Mouse (Mus musculus) midbrain, embryonic 11.5 days (tissue): Measurements from ENCODE around the gene Mrpl20. TPM values are rescaled to one million over a fixed set of nuclear protein-coding genes. Genes with fewer than 3 reads are reported as not detected.
"Not testable (repeated sequence)": the region's sequence is repeated elsewhere in the genome, so short reads cannot be mapped to it uniquely, and the experiment has no call there.

Experiments used
- ATAC-seq: fragments of 200-750 bp; cut with Nextera tagmentation; 2 replicates; pipeline ENCODE4 v1.8.0; 2017; ENCODE audit warnings: moderate TSS enrichment, moderate library complexity; ENCODE audit not compliant: low FRiP score
- DNase-seq: peaks from one replicate; pipeline ENCODE4 v3.0.0; 2015; ENCODE audit warnings: low spot score; ENCODE audit errors: missing footprints
- H3K27ac ChIP-seq: fragments of 300-500 bp; sonication (generic); 2 replicates; pipeline ENCODE4 v1.5.1; 2014; ENCODE audit warnings: low read depth, low read length
- H3K27me3 ChIP-seq: fragments of 300-500 bp; sonication (generic); 2 replicates; pipeline ENCODE4 v1.6.1; 2014; ENCODE audit warnings: mild to moderate bottlenecking, low read length, moderate library complexity, mixed read lengths; ENCODE audit not compliant: control insufficient read depth, insufficient read depth
- H3K36me3 ChIP-seq: fragments of 300-500 bp; sonication (generic); 2 replicates; pipeline ENCODE4 v1.6.1; 2014; ENCODE audit warnings: mild to moderate bottlenecking, low read length, moderate library complexity, mixed read lengths; ENCODE audit not compliant: control insufficient read depth, insufficient read depth
- H3K4me1 ChIP-seq: fragments of 300-500 bp; sonication (generic); 2 replicates; pipeline ENCODE4 v1.6.1; 2014; ENCODE audit warnings: low read length; ENCODE audit not compliant: control insufficient read depth, insufficient read depth
- H3K4me2 ChIP-seq: fragments of 300-500 bp; sonication (generic); 2 replicates; pipeline ENCODE4 v1.6.1; 2014; ENCODE audit warnings: mild to moderate bottlenecking, moderate library complexity
- H3K4me3 ChIP-seq: fragments of 300-500 bp; sonication (generic); 2 replicates; pipeline ENCODE4 v1.5.1; 2014; ENCODE audit warnings: low read depth, low read length
- H3K9ac ChIP-seq: fragments of 300-500 bp; sonication (generic); 2 replicates; pipeline ENCODE4 v1.6.1; 2014; ENCODE audit warnings: low read length
- H3K9me3 ChIP-seq: fragments of 300-500 bp; sonication (generic); 2 replicates; pipeline ENCODE4 v1.6.1; 2016; ENCODE audit warnings: low read length; ENCODE audit not compliant: control insufficient read depth
- WGBS: fragments of 180-500 bp; shearing (Covaris S2); extraction: QIAGEN DNeasy Blood & Tissue Kit; methylation state at CpG from one replicate; pipeline ENCODE4 v1.1.7; 2014; 5-methylcytosine and 5-hydroxymethylcytosine counted together
- polyA plus RNA-seq: library from polyadenylated mRNA; unstranded; fragments of >200 nt; fragmentation: Nextera tagmentation; extraction: Ambion mirVana; gene quantifications from 2 replicates; pipeline ENCODE4 v1.2.1, GENCODE M21; 2014

The Mrpl20 gene
- polyA plus RNA-seq, 1 experiment from 2014 or later: 243 TPM

DNA sequence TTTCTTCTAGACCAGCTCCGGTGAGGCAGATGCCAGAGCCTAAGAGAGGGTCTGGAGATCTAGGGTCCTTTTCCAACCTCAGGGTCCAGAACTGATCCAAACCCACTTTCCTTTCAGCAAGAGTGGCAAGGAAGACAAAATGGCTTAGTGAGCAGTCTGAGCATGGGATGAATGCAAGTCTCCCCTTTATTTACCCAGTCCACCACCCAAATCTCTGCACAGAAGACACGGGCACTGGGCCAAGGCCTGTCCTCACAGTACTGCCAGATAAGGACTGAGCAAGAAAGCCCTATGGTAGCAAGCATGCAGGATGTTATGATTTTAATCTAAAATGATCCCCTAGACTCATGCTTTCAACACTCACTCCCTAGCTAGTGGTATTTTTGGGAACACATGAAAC lies 24.9 kb upstream of the Mrpl20 start:
- Histone ChIP-seq H3K27ac (no peak overlapping the region), H3K9me3 (no peaks in the 10 kb centered on the region), H3K27me3 (peaks cover 21% of the 10 kb centered on the region), H3K9ac (no peak overlapping the region), H3K36me3 (no peaks in the 10 kb centered on the region), H3K4me2 (no peak overlapping the region), H3K4me3 (no peak overlapping the region), H3K4me1 (peaks cover 7% of the 10 kb centered on the region; the same call in 1 of the 2 replicates)
- DNase-seq (no peak), ATAC-seq (no peak)
- 90% methylated on average over 2 of the region's 2 CpGs for WGBS

DNA sequence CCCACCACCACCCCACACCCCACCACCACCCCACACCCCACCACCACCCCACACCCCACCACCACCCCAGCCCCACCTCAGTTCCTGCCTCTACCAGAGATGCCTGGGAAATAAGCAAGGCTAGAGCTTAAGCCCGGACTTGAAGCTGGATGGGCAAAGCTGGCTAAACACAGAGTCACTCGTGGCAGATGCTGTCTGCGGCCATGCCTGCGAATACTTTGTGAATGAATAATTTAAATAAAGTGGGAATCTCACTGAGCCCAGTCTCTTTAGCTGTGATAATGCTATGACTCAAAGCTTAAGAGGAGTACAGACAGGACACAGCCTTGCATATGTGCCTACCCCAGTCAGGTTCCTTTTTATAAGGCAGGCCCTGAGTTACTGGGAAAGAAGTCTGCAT lies 23.2 kb upstream of the Mrpl20 start:
- Histone ChIP-seq H3K4me3 (no peak overlapping the region), H3K36me3 (no peaks in the 10 kb centered on the region), H3K9me3 (no peaks in the 10 kb centered on the region), H3K9ac (no peak overlapping the region), H3K4me2 (no peak overlapping the region), H3K27me3 (peaks cover 6% of the 10 kb centered on the region; the same call in 1 of the 2 replicates), H3K4me1 (peaks cover 7% of the 10 kb centered on the region; the same call in 1 of the 2 replicates), H3K27ac (no peak overlapping the region)
- WGBS: 87% methylated on average over 4 of the region's 4 CpGs
- DNase-seq: no peak
- ATAC-seq: no peak

DNA sequence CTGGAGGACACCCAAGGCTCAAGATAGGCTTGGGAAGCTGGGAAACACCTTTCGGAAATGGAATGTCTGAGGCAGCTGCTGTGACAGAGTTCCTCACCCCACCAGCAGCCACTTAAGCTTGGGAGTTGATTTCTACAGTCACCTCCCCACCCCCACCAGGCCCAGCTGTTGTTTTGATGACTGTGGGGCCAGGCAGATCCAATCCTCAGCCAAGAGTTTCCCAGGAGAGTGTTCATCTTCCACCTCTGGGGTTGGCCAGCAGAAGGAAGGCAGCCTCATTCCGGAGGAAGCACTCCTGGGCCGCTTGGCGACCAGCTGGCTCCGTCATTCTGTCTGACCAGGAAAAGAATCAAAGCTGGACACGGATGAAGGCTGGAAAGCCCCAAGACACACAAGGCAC lies 21.8 kb upstream of the Mrpl20 start:
- DNase-seq (peak; percentile 83), ATAC-seq (no peak)
- Histone ChIP-seq H3K4me3 (no peak overlapping the region), H3K27ac (no peak overlapping the region), H3K27me3 (no peaks in the 10 kb centered on the region), H3K9ac (no peak overlapping the region), H3K9me3 (no peaks in the 10 kb centered on the region), H3K4me1 (peaks cover 3% of the 10 kb centered on the region; the same call in 1 of the 2 replicates), H3K4me2 (no peak overlapping the region), H3K36me3 (no peaks in the 10 kb centered on the region)
- 45% methylated on average over 6 of the region's 6 CpGs for WGBS

- no peaks in the 10 kb centered on the region for H3K27me3 ChIP-seq
- peak; percentile 85 for DNase-seq
- peaks cover 3% of the 10 kb centered on the region; the same call in 1 of the 2 replicates for H3K4me1 ChIP-seq
- H3K27ac ChIP-seq: peak overlapping the region; percentile 71; the same call in 1 of the 2 replicates
- H3K9ac ChIP-seq: peak overlapping the region; percentile 90
- peak overlapping the region; percentile 78 for H3K4me2 ChIP-seq
- 43% methylated on average over 16 of the region's 16 CpGs for WGBS
- H3K9me3 ChIP-seq: no peaks in the 10 kb centered on the region
- H3K4me3 ChIP-seq: peak overlapping the region; percentile 58
- no peak for ATAC-seq
- no peaks in the 10 kb centered on the region for H3K36me3 ChIP-seq
Measured at GRCm38 (mm10) chr4:155783486-155784080, 19.1 kb upstream of the Mrpl20 start.

DNA sequence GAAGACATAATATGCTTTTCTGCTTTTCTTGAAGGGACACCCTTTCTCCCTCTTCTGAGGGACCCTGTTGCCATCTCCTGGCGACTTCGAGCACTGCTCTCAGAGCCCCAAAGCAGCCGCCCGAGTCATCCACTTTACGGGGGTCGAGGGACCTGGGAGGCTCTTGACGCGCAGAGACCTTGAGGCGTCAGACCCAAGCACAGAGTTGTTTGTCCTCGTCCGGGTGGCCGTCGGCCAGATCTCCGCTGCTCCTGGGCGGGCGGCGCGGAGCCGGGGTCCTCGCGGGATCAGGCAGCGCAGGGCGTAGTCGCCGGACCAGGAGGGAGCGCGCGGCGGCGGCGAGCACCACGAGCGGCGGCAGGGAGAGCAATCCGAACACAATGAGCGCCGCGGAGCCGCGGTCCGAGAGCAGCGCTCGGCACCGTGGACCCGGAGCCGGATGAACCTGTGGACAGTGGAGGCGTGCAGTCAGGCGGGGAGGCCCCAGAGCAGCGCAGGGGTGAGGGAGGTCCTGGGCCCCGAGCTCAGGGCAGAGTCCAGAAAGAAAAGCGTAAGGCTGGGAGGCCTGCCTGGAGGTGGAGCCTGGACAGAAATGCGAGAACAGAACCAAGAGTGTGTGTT lies 18.5 kb upstream of the Mrpl20 start:
- Histone ChIP-seq H3K27ac (peak overlapping the region; percentile 71), H3K36me3 (no peaks in the 10 kb centered on the region), H3K4me2 (peak overlapping the region; percentile 78), H3K4me1 (peaks cover 3% of the 10 kb centered on the region; the same call in 1 of the 2 replicates), H3K9me3 (no peaks in the 10 kb centered on the region), H3K27me3 (no peaks in the 10 kb centered on the region), H3K4me3 (peak overlapping the region; percentile 58), H3K9ac (peak overlapping the region; percentile 90)
- DNase-seq (peak; percentile 98), ATAC-seq (peak; percentile 91)
- WGBS: under 1% methylated on average over 52 of the region's 52 CpGs

DNA sequence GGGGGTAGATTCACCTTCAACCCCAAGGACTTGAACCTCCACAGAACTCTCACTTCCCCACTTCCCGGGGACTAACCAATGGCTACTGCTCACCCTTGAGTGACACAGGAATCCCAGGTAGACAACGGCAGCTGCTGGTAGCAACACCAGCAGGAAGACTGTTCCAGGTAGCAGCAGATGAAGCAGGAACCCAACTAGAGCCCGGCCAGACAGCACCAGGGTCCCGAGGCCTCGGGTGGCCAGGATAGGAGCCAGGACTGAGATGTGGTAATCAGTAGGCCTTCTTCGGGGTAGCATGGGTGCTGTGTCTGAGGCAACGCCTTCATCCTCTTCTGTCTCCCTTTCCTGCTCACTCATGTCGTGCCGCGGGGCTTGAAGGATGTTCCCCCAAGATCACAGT lies 17.4 kb upstream of the Mrpl20 start:
- Histone ChIP-seq H3K4me3 (no peak overlapping the region), H3K4me1 (peaks cover 3% of the 10 kb centered on the region; the same call in 1 of the 2 replicates), H3K27ac (no peak overlapping the region), H3K27me3 (no peaks in the 10 kb centered on the region), H3K9me3 (no peaks in the 10 kb centered on the region), H3K36me3 (no peaks in the 10 kb centered on the region), H3K9ac (no peak overlapping the region), H3K4me2 (no peak overlapping the region)
- 82% methylated on average over 10 of the region's 10 CpGs for WGBS
- DNase-seq (no peak), ATAC-seq (no peak)

GRCm38 (mm10) chr4:155785819-155786218 lies 16.9 kb upstream of the Mrpl20 start, which contains the start of gene Tmem88b:
Gene Tmem88b, minus strand, starts transcription at chr4:155785874.
- Histone ChIP-seq H3K4me1 (peaks cover 3% of the 10 kb centered on the region; the same call in 1 of the 2 replicates), H3K27me3 (no peaks in the 10 kb centered on the region), H3K9me3 (no peaks in the 10 kb centered on the region), H3K9ac (peak within 1 kb of the TSS; percentile 90), H3K27ac (no peak within 1 kb of the TSS), H3K4me2 (peak within 1 kb of the TSS; percentile 78), H3K36me3 (no peaks in the 10 kb centered on the region), H3K4me3 (peak within 1 kb of the TSS; percentile 58; the same call in 1 of the 2 replicates)
- no peak for DNase-seq
- no peak for ATAC-seq
- 75% methylated on average over 5 of the region's 5 CpGs for WGBS

DNA sequence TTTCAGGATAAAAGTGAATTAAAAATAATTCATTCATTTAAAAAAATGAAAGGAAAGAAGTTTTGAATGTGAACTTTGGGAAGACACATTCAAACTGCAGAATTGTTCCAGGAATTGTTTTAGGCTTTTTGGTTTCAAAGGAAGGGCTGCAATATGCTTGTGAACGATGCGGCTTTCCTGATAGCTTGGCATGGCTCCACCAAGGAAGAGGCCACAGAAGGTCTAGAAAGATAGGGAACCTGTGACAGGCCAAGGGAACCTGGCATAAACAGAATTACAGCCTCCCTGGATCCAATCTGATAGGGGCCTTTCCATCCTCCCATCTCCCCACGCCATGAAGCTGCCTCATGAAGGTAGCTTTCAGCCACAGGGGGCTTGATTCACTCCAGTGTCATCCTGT lies 14.4 kb upstream of the Mrpl20 start:
- H3K4me3 ChIP-seq: no peak overlapping the region
- ATAC-seq (no peak), DNase-seq (no peak)
- no peaks in the 10 kb centered on the region for H3K9me3 ChIP-seq
- no peaks in the 10 kb centered on the region for H3K27me3 ChIP-seq
- H3K4me2 ChIP-seq: no peak overlapping the region
- no peak overlapping the region for H3K27ac ChIP-seq
- no peak overlapping the region for H3K9ac ChIP-seq
- no peaks in the 10 kb centered on the region for H3K36me3 ChIP-seq
- 72% methylated on average over 3 of the region's 3 CpGs for WGBS
- H3K4me1 ChIP-seq: peaks cover 3% of the 10 kb centered on the region; the same call in 1 of the 2 replicates

DNA sequence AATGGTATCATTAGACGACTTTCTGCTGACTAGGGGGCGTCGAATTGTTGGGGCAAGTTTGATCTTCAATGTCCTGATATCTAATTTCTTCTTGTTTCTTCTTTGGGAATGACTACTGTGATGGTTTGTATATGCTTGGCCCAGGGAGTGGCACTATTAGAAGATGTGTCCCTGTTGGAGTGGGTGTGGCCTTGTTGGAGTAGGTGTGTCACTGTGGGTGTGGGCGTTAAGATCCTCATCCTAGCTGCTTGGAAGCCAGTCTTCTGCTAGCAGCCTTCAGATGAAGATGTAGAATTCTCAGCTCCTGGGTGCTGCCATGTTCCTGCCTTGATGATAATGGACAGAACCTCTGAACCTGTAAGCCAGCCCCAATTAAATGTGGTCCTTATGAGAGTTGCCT lies 13.8 kb upstream of the Mrpl20 start:
- not testable (repeated sequence) for H3K27me3 ChIP-seq, H3K4me3 ChIP-seq, DNase-seq, H3K9ac ChIP-seq, H3K36me3 ChIP-seq, H3K9me3 ChIP-seq, H3K4me2 ChIP-seq, H3K4me1 ChIP-seq, ATAC-seq, H3K27ac ChIP-seq
- WGBS: 79% methylated on average over 4 of the region's 4 CpGs
